Mouse (Mus musculus) cerebellum, adult 9-11 months (tissue): ENCODE measurements around the gene Fcgrt.
"Not testable (repeated sequence)": the region's sequence is repeated elsewhere in the genome, so short reads cannot be mapped to it uniquely, and the experiment has no call there.

ENCODE experiments used
- DNase-seq: peaks from one replicate; pipeline ENCODE4 v3.0.0; 2022

The Fcgrt gene

GRCm38 (mm10) chr7:45107052-45107645 is 3.5 kb upstream of the Fcgrt start:
- DNase-seq = no peak

GRCm38 (mm10) chr7:45106441-45106840 is 2.8 kb upstream of the Fcgrt start:
- DNase-seq = no peak

- DNase-seq = no peak
Observed at GRCm38 (mm10) chr7:45105491-45105890, 1.8 kb upstream of the Fcgrt start.

- no peak for DNase-seq
Observed at GRCm38 (mm10) chr7:45104941-45105340, 1.3 kb upstream of the Fcgrt start.

- no peak for DNase-seq
Observed at GRCm38 (mm10) chr7:45102940-45103585, 588 bp downstream of the Fcgrt start.

- no peak for DNase-seq
Observed at GRCm38 (mm10) chr7:45102441-45102840, 1.2 kb downstream of the Fcgrt start.

- DNase-seq = no peak
Observed at GRCm38 (mm10) chr7:45100046-45100445, 3.6 kb downstream of the Fcgrt start.

GRCm38 (mm10) chr7:45098541-45099240 is 5.0 kb downstream of the Fcgrt start:
- DNase-seq = no peak

- DNase-seq = no peak
Observed at GRCm38 (mm10) chr7:45097479-45097878, 6.2 kb downstream of the Fcgrt start.

- DNase-seq = not testable (repeated sequence)
Observed at GRCm38 (mm10) chr7:45095965-45096364, 7.7 kb downstream of the Fcgrt start.

GRCm38 (mm10) chr7:45095367-45095766 is 8.3 kb downstream of the Fcgrt start:
- no peak for DNase-seq

- no peak for DNase-seq
Observed at GRCm38 (mm10) chr7:45094121-45094520, 9.5 kb downstream of the Fcgrt start.

GRCm38 (mm10) chr7:45093516-45093905 is 10.1 kb downstream of the Fcgrt start:
- no peak for DNase-seq

- DNase-seq = no peak
Observed at GRCm38 (mm10) chr7:45092828-45093515, 10.7 kb downstream of the Fcgrt start.

GRCm38 (mm10) chr7:45092048-45092447 is 11.6 kb downstream of the Fcgrt start, which contains the start of gene Rcn3:
Gene Rcn3 (minus strand): TSS chr7:45092221.
- DNase-seq = no peak

GRCm38 (mm10) chr7:45091001-45091990 is 12.4 kb downstream of the Fcgrt start:
- DNase-seq = no peak

- no peak for DNase-seq
Observed at GRCm38 (mm10) chr7:45090251-45090977, 13.2 kb downstream of the Fcgrt start.

- DNase-seq = no peak
Observed at GRCm38 (mm10) chr7:45088597-45088996, 15.1 kb downstream of the Fcgrt start.

GRCm38 (mm10) chr7:45086084-45086483 is 17.6 kb downstream of the Fcgrt start:
- no peak for DNase-seq

- no peak for DNase-seq
Observed at GRCm38 (mm10) chr7:45083300-45083890, 20.3 kb downstream of the Fcgrt start.
